ENCODE assay signal across 35 mouse cellular contexts in the genomic region with DNA sequence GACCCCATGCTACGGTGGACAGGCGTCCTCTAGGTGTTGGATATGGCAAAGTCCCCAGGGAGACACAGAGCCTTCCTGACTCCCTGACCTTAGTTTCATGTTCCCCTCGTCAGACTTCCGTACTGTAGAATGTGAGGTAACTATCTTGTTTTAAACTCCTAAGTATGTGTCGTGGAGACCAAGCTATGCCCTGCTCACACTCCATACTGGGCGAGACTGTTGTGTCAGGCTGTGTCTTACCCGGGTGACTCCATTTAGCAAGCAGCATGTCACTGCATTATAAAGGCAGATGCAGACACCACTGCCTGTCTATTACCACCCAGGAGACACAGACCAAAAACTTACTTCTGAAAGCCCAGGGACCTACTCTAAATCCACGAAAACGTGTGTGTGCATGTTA.
"Had no signal": no experiment of that assay in that cellular context is flagged by ENCODE, and none has a peak within 500 bp of the region (broad histone marks: within the 10 kb centered on the region; RNA-seq: fewer than 3 reads in every experiment).

No protein-coding gene starts in this region.

- ATAC-seq: hindbrain, embryonic 16.5 days; hindbrain, postnatal 0 days; inflammation-experienced regulatory T-cells, adult 6 months; intestine, embryonic 15.5 days; intestine, embryonic 16.5 days; intestine, postnatal 0 days had no signal

- H3K4me2 ChIP-seq: heart, embryonic 11.5 days; heart, embryonic 12.5 days; heart, embryonic 13.5 days; heart, embryonic 15.5 days; hindbrain, embryonic 12.5 days; hindbrain, embryonic 13.5 days; hindbrain, embryonic 14.5 days; hindbrain, embryonic 15.5 days; intestine, embryonic 15.5 days; kidney, embryonic 15.5 days had no signal

- H3K9ac ChIP-seq: heart, embryonic 12.5 days; heart, embryonic 13.5 days; heart, embryonic 15.5 days; hindbrain, embryonic 12.5 days; hindbrain, embryonic 13.5 days; hindbrain, embryonic 14.5 days; hindbrain, embryonic 15.5 days; intestine, embryonic 15.5 days; kidney, embryonic 15.5 days had no signal

- H3K27me3 ChIP-seq: heart, embryonic 13.5 days; heart, embryonic 15.5 days; hindbrain, embryonic 13.5 days; hindbrain, embryonic 15.5 days; intestine, embryonic 15.5 days; kidney, embryonic 15.5 days had no signal

- H3K4me3 ChIP-seq: heart, embryonic 10.5 days; heart, embryonic 12.5 days; heart, embryonic 13.5 days; heart, embryonic 15.5 days; hindbrain, embryonic 10.5 days; hindbrain, embryonic 12.5 days; hindbrain, embryonic 13.5 days; hindbrain, embryonic 15.5 days; intestine, embryonic 15.5 days; kidney, embryonic 15.5 days; layer of hippocampus, adult 2 months had no signal

- H3K9me3 ChIP-seq: heart, embryonic 10.5 days; heart, embryonic 12.5 days; heart, embryonic 13.5 days; heart, embryonic 15.5 days; hindbrain, embryonic 10.5 days; hindbrain, embryonic 12.5 days; hindbrain, embryonic 13.5 days; hindbrain, embryonic 15.5 days; intestine, embryonic 15.5 days; kidney, embryonic 15.5 days had no signal

- H3K27ac ChIP-seq: heart, embryonic 10.5 days; heart, embryonic 13.5 days; heart, embryonic 15.5 days; hindbrain, embryonic 10.5 days; hindbrain, embryonic 12.5 days; hindbrain, embryonic 13.5 days; hindbrain, embryonic 14.5 days; hindbrain, embryonic 15.5 days; hindbrain, postnatal 0 days; intestine, embryonic 15.5 days; kidney, embryonic 15.5 days; kidney, postnatal 0 days; layer of hippocampus, adult 2 months had no signal

- H3K4me1 ChIP-seq: heart, embryonic 15.5 days; hindbrain, embryonic 15.5 days; intestine, embryonic 15.5 days had no signal

- H3K36me3 ChIP-seq: heart, embryonic 10.5 days; heart, embryonic 12.5 days; heart, embryonic 13.5 days; heart, embryonic 15.5 days; hindbrain, embryonic 10.5 days; hindbrain, embryonic 12.5 days; hindbrain, embryonic 13.5 days; hindbrain, embryonic 15.5 days; intestine, embryonic 15.5 days; kidney, embryonic 15.5 days had no signal

- DNase-seq: heart, postnatal 10 days; heart, postnatal 14 days; heart, postnatal 36 days; heart, postnatal 4 days; kidney, adult 11 months; kidney, adult 18-20 months; kidney, adult 2 months; kidney, adult 8-10 months; kidney, adult 9 months; kidney, postnatal 10 days; kidney, postnatal 14 days; kidney, postnatal 25 days; kidney, postnatal 36 days; kidney, postnatal 4 days; layer of hippocampus, adult 9-11 months; layer of hippocampus, postnatal 36 days had no signal
